Mouse (Mus musculus) lung, adult 2 months (tissue): ENCODE results near the gene Cox17.

Source experiments
- CTCF ChIP-seq: fragments of 200-500 bp; IDR thresholded peaks from 2 replicates; pipeline ENCODE4 v1.5.1; 2011; ENCODE audit warnings: mild to moderate bottlenecking, low read length, control low read depth; ENCODE audit not compliant: insufficient read depth
- POLR2A ChIP-seq: fragments of 200-500 bp; IDR thresholded peaks from 2 replicates; pipeline ENCODE4 v1.6.1; 2011; ENCODE audit warnings: low read depth, mild to moderate bottlenecking, control low read depth, low read length, borderline replicate concordance; ENCODE audit errors: extremely low read depth

DNA sequence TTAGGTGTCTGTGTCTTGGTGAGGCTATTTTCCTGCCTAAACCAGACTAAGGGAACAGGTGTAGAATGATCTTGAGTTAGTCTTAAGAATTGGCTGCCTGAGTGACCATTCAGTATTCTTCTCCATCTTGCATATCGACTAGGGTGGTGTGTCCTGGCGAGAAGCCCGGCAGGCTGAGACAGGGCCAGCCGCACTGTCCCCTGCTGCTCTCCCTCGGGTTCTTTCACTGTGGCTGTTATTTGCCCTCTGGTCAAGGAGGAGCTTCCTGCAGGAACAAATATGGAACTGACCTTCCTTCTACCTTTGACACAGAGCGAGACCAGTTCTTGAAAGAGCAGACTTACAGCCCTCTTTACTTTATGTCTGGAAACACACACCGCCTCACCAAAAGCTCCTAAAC is 5.2 kb downstream of the Cox17 start:
- no peak for TF ChIP-seq CTCF
- no peak for TF ChIP-seq POLR2A
